26 mouse cellular contexts compared by ENCODE assay signal in genomic region chr16:50747698-50748097, GRCm38 (mm10).
A peak's percentile ranks its signal among the peaks of the same experiment; 100 is the strongest.
DNase-seq lines count a peak whose midpoint lies in the region; TF ChIP-seq lines count a peak whose summit lies in the region.
"Had no signal": no experiment of that assay in that cellular context is flagged by ENCODE, and none has a peak within 500 bp of the region (broad histone marks: within the 10 kb centered on the region; RNA-seq: fewer than 3 reads in every experiment).

No protein-coding gene starts in this region.

- TF ChIP-seq RAD21 in CH12.LX (IDR thresholded peaks at IDR 0.05; ENCODE audit: low read depth, low read length): peak; percentile 17

- in situ Hi-C loops in CH12.LX (cut with MboI; ENCODE audit: low pct_ligation_motif_present, low pct_unique_long_range_greater_than_20kb, low sequenced_read_pairs): loop anchor here (25.0 kb wide), 2 partner anchors 485 to 710 kb away; no protein-coding TSS in a partner anchor

- DNase-seq in layer of hippocampus, adult 2 months (ENCODE audit: low spot score in 2 of 2): no peak
- DNase-seq in layer of hippocampus, adult 18-20 months (ENCODE audit: low spot score in 2 of 2): no peak
- DNase-seq in 3T3-L1 (ENCODE audit: low read depth, low spot score): peak; percentile 40
- no peak for DNase-seq in CH12.LX (ENCODE audit: extremely low read depth)
- no peak for DNase-seq in limb, embryonic 10.5 days (ENCODE audit: low spot score)
- DNase-seq in urinary bladder, adult 2 months (ENCODE audit: low spot score): no peak
- DNase-seq: adrenal gland, adult 2 months; adrenal gland, postnatal 14 days; cerebellum, adult 11 months; cerebellum, adult 2 months; cerebellum, adult 9-11 months; cerebellum, postnatal 25 days; gastrocnemius, postnatal 25 days; heart, adult 18-20 months; heart, postnatal 10 days; heart, postnatal 36 days had no signal

- H3K36me3 ChIP-seq in CH12.LX (replicated peaks in 1 of 2; ENCODE audit: control insufficient read depth in 1 of 2, insufficient read depth in 1 of 2, low read length in 1 of 2): no peaks in the 10 kb centered on the region
- H3K36me3 ChIP-seq in limb, embryonic 10.5 days: no peaks in the 10 kb centered on the region
- H3K36me3 ChIP-seq: embryonic facial prominence, embryonic 13.5 days; forebrain, embryonic 12.5 days; forebrain, embryonic 15.5 days; G1E; heart, embryonic 12.5 days; heart, embryonic 15.5 days; hindbrain, embryonic 10.5 days had no signal

- no peak overlapping the region for H3K4me2 ChIP-seq in CH12.LX (ENCODE audit: insufficient read depth, low read depth, poor library complexity, severe bottlenecking)
- H3K4me2 ChIP-seq: embryonic facial prominence, embryonic 13.5 days; forebrain, embryonic 12.5 days; forebrain, embryonic 15.5 days; heart, embryonic 12.5 days; heart, embryonic 15.5 days; hindbrain, embryonic 14.5 days had no signal

- dilution Hi-C loops in CH12.LX (cut with MboI; ENCODE audit: extremely low pct_ligation_motif_present, extremely low pct_unique_long_range_greater_than_20kb, low sequenced_read_pairs): no loop called here

- no peak overlapping the region for H3K27ac ChIP-seq in layer of hippocampus, adult 2 months
- no peak overlapping the region for H3K27ac ChIP-seq in CH12.LX (ENCODE audit: insufficient read depth, low read depth)
- H3K27ac ChIP-seq in limb, embryonic 10.5 days: no peak overlapping the region
- H3K27ac ChIP-seq: embryonic facial prominence, embryonic 13.5 days; forebrain, embryonic 12.5 days; forebrain, embryonic 15.5 days; heart, embryonic 15.5 days; hindbrain, embryonic 10.5 days; hindbrain, embryonic 14.5 days; hindbrain, postnatal 0 days had no signal

- no peak for TF ChIP-seq EP300 in CH12.LX (IDR thresholded peaks at IDR 0.05; ENCODE audit: low read length)

- TF ChIP-seq CTCF in layer of hippocampus, adult 2 months (conservative IDR thresholded peaks at IDR 0.05): peak; percentile 62
- peak in 1 of 2 experiments; percentile 51; a peak in 2 of 4 replicates for TF ChIP-seq CTCF in CH12.LX (conservative IDR thresholded peaks at IDR 0.05 in 1 of 2, IDR thresholded peaks at IDR 0.05 in 1 of 2; ENCODE audit: low read depth in 2 of 2, low read length in 2 of 2)

- TF ChIP-seq POLR2A in CH12.LX (IDR thresholded peaks at IDR 0.05; ENCODE audit: low read depth, low read length): no peak

- H3K4me3 ChIP-seq in layer of hippocampus, adult 2 months: no peak overlapping the region
- H3K4me3 ChIP-seq in CH12.LX (replicated peaks in 1 of 3; ENCODE audit: low read depth in 2 of 3, low read length in 2 of 3, poor library complexity in 1 of 3): no peak overlapping the region
- no peak overlapping the region for H3K4me3 ChIP-seq in limb, embryonic 10.5 days
- H3K4me3 ChIP-seq: embryonic facial prominence, embryonic 13.5 days; erythroblast, embryonic 14.5 days; forebrain, embryonic 12.5 days; forebrain, embryonic 15.5 days; heart, embryonic 12.5 days; heart, embryonic 15.5 days; hindbrain, embryonic 10.5 days had no signal

- H3K4me1 ChIP-seq in CH12.LX (ENCODE audit: control insufficient read depth in 1 of 2, insufficient read depth in 2 of 2): peaks cover 2 to 8% of the 10 kb centered on the region in 2 experiments; a peak in 2 of 4 replicates
- no peaks in the 10 kb centered on the region; the same call in 1 of the 2 replicates for H3K4me1 ChIP-seq in limb, embryonic 10.5 days
- H3K4me1 ChIP-seq: forebrain, embryonic 12.5 days; forebrain, embryonic 15.5 days; hindbrain, embryonic 10.5 days had no signal

- H3K27me3 ChIP-seq in CH12.LX (replicated peaks): no peaks in the 10 kb centered on the region
- H3K27me3 ChIP-seq in limb, embryonic 10.5 days (ENCODE audit: low read depth, poor library complexity, severe bottlenecking): no peaks in the 10 kb centered on the region
- H3K27me3 ChIP-seq: embryonic facial prominence, embryonic 13.5 days; forebrain, embryonic 12.5 days; forebrain, embryonic 15.5 days; heart, embryonic 12.5 days; heart, embryonic 15.5 days had no signal

- no peak overlapping the region for H3K9ac ChIP-seq in CH12.LX (ENCODE audit: insufficient read depth, low read depth)
- H3K9ac ChIP-seq: embryonic facial prominence, embryonic 13.5 days; forebrain, embryonic 12.5 days; forebrain, embryonic 15.5 days; heart, embryonic 12.5 days; heart, embryonic 15.5 days; hindbrain, embryonic 14.5 days had no signal

- H3K9me3 ChIP-seq in CH12.LX (replicated peaks; ENCODE audit: low read length): no peaks in the 10 kb centered on the region
- no peaks in the 10 kb centered on the region for H3K9me3 ChIP-seq in limb, embryonic 10.5 days (replicated peaks)
- H3K9me3 ChIP-seq: embryonic facial prominence, embryonic 13.5 days; forebrain, embryonic 12.5 days; forebrain, embryonic 15.5 days; G1E; heart, embryonic 12.5 days; heart, embryonic 15.5 days; hindbrain, embryonic 10.5 days had no signal

- 94% methylated on average over 5 of the region's 5 CpGs for WGBS in limb, embryonic 10.5 days

- no peaks in the 10 kb centered on the region for H3K79me2 ChIP-seq in CH12.LX (replicated peaks; ENCODE audit: control insufficient read depth, extremely low read depth, insufficient read depth, poor library complexity, severe bottlenecking)

TF ChIP-seq in CH12.LX, 34 proteins besides CTCF, POLR2A, EP300 and RAD21:
- no peak for TF ChIP-seq MAZ (IDR thresholded peaks at IDR 0.05; ENCODE audit: low read depth, low read length)
- no peak for TF ChIP-seq BHLHE40 (IDR thresholded peaks at IDR 0.05; ENCODE audit: low read depth, low read length)
- TF ChIP-seq SMC3 (IDR thresholded peaks at IDR 0.05; ENCODE audit: low read depth, low read length): peak; percentile 24; the same call in 1 of the 2 replicates
- TF ChIP-seq UBTF (IDR thresholded peaks at IDR 0.05; ENCODE audit: low read depth, low read length): no peak
- TF ChIP-seq ZMIZ1 (IDR thresholded peaks at IDR 0.05; ENCODE audit: low read depth, low read length): no peak
- 0 out of 2 replicates have a peak, but pooled peaks have one; percentile 22 for TF ChIP-seq ZNF384 (IDR thresholded peaks at IDR 0.05; ENCODE audit: low read depth, low read length)
- no peak for TF ChIP-seq ETS1 (conservative IDR thresholded peaks at IDR 0.05; ENCODE audit: low read depth, low read length)
- no peak for TF ChIP-seq JUN (IDR thresholded peaks at IDR 0.05; ENCODE audit: insufficient read depth, low read depth, low read length)
- no peak for TF ChIP-seq MAX (IDR thresholded peaks at IDR 0.05; ENCODE audit: low read length)
- TF ChIP-seq IRF4 (IDR thresholded peaks at IDR 0.05; ENCODE audit: low read depth, low read length): no peak
- TF ChIP-seq CHD2 (IDR thresholded peaks at IDR 0.05; ENCODE audit: low read length): no peak
- no peak for TF ChIP-seq GABPA (IDR thresholded peaks at IDR 0.05; ENCODE audit: insufficient replicate concordance, low read depth, low read length)
- no peak for TF ChIP-seq POLR2AphosphoS2 (IDR thresholded peaks at IDR 0.05; ENCODE audit: low read depth, low read length)
- TF ChIP-seq KAT2A (IDR thresholded peaks at IDR 0.05; ENCODE audit: insufficient replicate concordance, low read length): no peak
